Mouse (Mus musculus) kidney, postnatal 0 days (tissue): Measurements from ENCODE around the gene Slc35f5. TPM values are rescaled to one million over a fixed set of nuclear protein-coding genes. Genes with fewer than 3 reads are reported as not detected.

Source experiments
- ATAC-seq: fragments of 200-750 bp; cut with Nextera tagmentation; replicated peaks from 2 replicates; pipeline ENCODE4 v1.8.0; 2017; ENCODE audit warnings: low read depth, moderate number of reproducible peaks, moderate TSS enrichment, moderate library complexity; ENCODE audit not compliant: low FRiP score
- DNase-seq: peaks from one replicate; pipeline ENCODE4 v3.0.0-alpha.2; 2016; ENCODE audit warnings: low spot score
- H3K27ac ChIP-seq: fragments of 300-500 bp; sonication (generic); 2 replicates; pipeline ENCODE4 v1.5.1; 2014; ENCODE audit warnings: mild to moderate bottlenecking
- H3K27me3 ChIP-seq: fragments of 300-500 bp; sonication (generic); 2 replicates; pipeline ENCODE4 v1.6.1; 2014; ENCODE audit warnings: low read length, mixed read lengths; ENCODE audit not compliant: insufficient read depth
- H3K36me3 ChIP-seq: fragments of 300-500 bp; sonication (generic); 2 replicates; pipeline ENCODE4 v1.6.1; 2014; ENCODE audit warnings: low read length, mixed read lengths; ENCODE audit not compliant: insufficient read depth
- H3K4me1 ChIP-seq: fragments of 300-500 bp; sonication (generic); replicated peaks from 2 replicates; pipeline ENCODE4 v1.6.1; 2014; ENCODE audit warnings: antibody characterized with exemption, low read length, mixed read lengths; ENCODE audit not compliant: insufficient read depth
- H3K4me2 ChIP-seq: fragments of 300-500 bp; sonication (generic); 2 replicates; pipeline ENCODE4 v1.6.1; 2014; ENCODE audit warnings: mild to moderate bottlenecking, low read length, moderate library complexity, mixed read lengths
- H3K4me3 ChIP-seq: fragments of 300-500 bp; sonication (generic); replicated peaks from 2 replicates; pipeline ENCODE4 v1.5.1; 2014; ENCODE audit warnings: low read depth, low read length
- H3K9ac ChIP-seq: fragments of 300-500 bp; sonication (generic); 2 replicates; pipeline ENCODE4 v1.6.1; 2014; ENCODE audit warnings: low read depth, low read length
- H3K9me3 ChIP-seq: fragments of 300-500 bp; sonication (generic); replicated peaks from 2 replicates; pipeline ENCODE4 v1.6.1; 2016; ENCODE audit warnings: low read length, inconsistent platforms, mixed read lengths
- CTCF ChIP-seq: IDR thresholded peaks from 2 replicates; pipeline ENCODE4 v1.5.1; 2016; ENCODE audit warnings: antibody characterized with exemption, low read depth, mild to moderate bottlenecking, moderate library complexity
- WGBS: fragments of 180-500 bp; shearing (Covaris S2); extraction: QIAGEN DNeasy Blood & Tissue Kit; methylation state at CpG from one replicate; pipeline ENCODE4 v1.1.7; 2014; 5-methylcytosine and 5-hydroxymethylcytosine counted together
- polyA plus RNA-seq: library from polyadenylated mRNA; unstranded; fragments of >200 nt; fragmentation: Nextera tagmentation; extraction: Ambion mirVana; gene quantifications from 2 replicates; pipeline ENCODE4 v1.2.1, GENCODE M21; 2015

Slc35f5 gene
- polyA plus RNA-seq, 1 experiment from 2014 or later, result 73.6 TPM

- Histone ChIP-seq H3K9me3 (no peaks in the 10 kb centered on the region), H3K9ac (no peak overlapping the region), H3K27ac (peak overlapping the region; percentile 73), H3K27me3 (no peaks in the 10 kb centered on the region), H3K4me1 (0 out of 2 replicates have a peak, but pooled peaks cover 2% of the 10 kb centered on the region), H3K36me3 (no peaks in the 10 kb centered on the region), H3K4me2 (no peak overlapping the region), H3K4me3 (no peak overlapping the region)
- TF ChIP-seq CTCF, result no peak
- no peak; the same call in 1 of the 2 replicates for ATAC-seq
- no peak for DNase-seq
- WGBS, result 46% methylated on average over 1 of the region's 1 CpGs
Measured at GRCm38 (mm10) chr1:125549872-125550271, 10.5 kb upstream of the Slc35f5 start.

GRCm38 (mm10) chr1:125550359-125550758 is 10.0 kb upstream of the Slc35f5 start:
- H3K36me3 ChIP-seq, result no peaks in the 10 kb centered on the region
- no peak overlapping the region for H3K4me3 ChIP-seq
- no peak for TF ChIP-seq CTCF
- DNase-seq (no peak), ATAC-seq (peak; percentile 66; the same call in 1 of the 2 replicates)
- 36% methylated on average over 1 of the region's 1 CpGs for WGBS
- H3K27me3 ChIP-seq, result no peaks in the 10 kb centered on the region
- H3K27ac ChIP-seq, result peak overlapping the region; percentile 73
- H3K4me2 ChIP-seq, result no peak overlapping the region
- no peaks in the 10 kb centered on the region for H3K9me3 ChIP-seq
- H3K4me1 ChIP-seq, result 0 out of 2 replicates have a peak, but pooled peaks cover 2% of the 10 kb centered on the region
- H3K9ac ChIP-seq, result no peak overlapping the region

GRCm38 (mm10) chr1:125551564-125551963 is 8.8 kb upstream of the Slc35f5 start:
- H3K27me3 ChIP-seq, result no peaks in the 10 kb centered on the region
- no peak overlapping the region for H3K9ac ChIP-seq
- no peak for DNase-seq
- no peaks in the 10 kb centered on the region for H3K9me3 ChIP-seq
- no peak overlapping the region for H3K27ac ChIP-seq
- no peak overlapping the region for H3K4me3 ChIP-seq
- no peak for ATAC-seq
- WGBS, result 70% methylated on average over 2 of the region's 2 CpGs
- H3K4me2 ChIP-seq, result no peak overlapping the region
- TF ChIP-seq CTCF, result no peak
- 0 out of 2 replicates have a peak, but pooled peaks cover 2% of the 10 kb centered on the region for H3K4me1 ChIP-seq
- no peaks in the 10 kb centered on the region for H3K36me3 ChIP-seq

GRCm38 (mm10) chr1:125559261-125559660 is 1.1 kb upstream of the Slc35f5 start:
- TF ChIP-seq CTCF, result no peak
- Histone ChIP-seq H3K9me3 (no peaks in the 10 kb centered on the region), H3K27ac (peak overlapping the region; percentile 48; the same call in 1 of the 2 replicates), H3K27me3 (no peaks in the 10 kb centered on the region), H3K4me3 (no peak overlapping the region), H3K4me1 (no peaks in the 10 kb centered on the region), H3K4me2 (no peak overlapping the region), H3K9ac (no peak overlapping the region), H3K36me3 (0 out of 2 replicates have a peak, but pooled peaks cover 7% of the 10 kb centered on the region)
- DNase-seq, result no peak
- WGBS, result 73% methylated on average over 3 of the region's 3 CpGs
- ATAC-seq, result no peak

GRCm38 (mm10) chr1:125559721-125560120 is 674 bp upstream of the Slc35f5 start:
- no peak for TF ChIP-seq CTCF
- peak overlapping the region; percentile 98 for H3K27ac ChIP-seq
- 1% methylated on average over 2 of the region's 2 CpGs for WGBS
- ATAC-seq (no peak), DNase-seq (peak; percentile 57)
- no peaks in the 10 kb centered on the region for H3K9me3 ChIP-seq
- H3K4me2 ChIP-seq, result peak overlapping the region; percentile 67
- peak overlapping the region; percentile 84 for H3K4me3 ChIP-seq
- no peaks in the 10 kb centered on the region for H3K4me1 ChIP-seq
- peak overlapping the region; percentile 92 for H3K9ac ChIP-seq
- H3K36me3 ChIP-seq, result 0 out of 2 replicates have a peak, but pooled peaks cover 8% of the 10 kb centered on the region
- no peaks in the 10 kb centered on the region for H3K27me3 ChIP-seq

- no peaks in the 10 kb centered on the region for H3K9me3 ChIP-seq
- no peak; the same call in none of the 2 replicates for ATAC-seq
- peak; percentile 80 for DNase-seq
- peak overlapping the region; percentile 92 for H3K9ac ChIP-seq
- WGBS, result under 1% methylated on average over 29 of the region's 29 CpGs
- peak overlapping the region; percentile 98 for H3K27ac ChIP-seq
- H3K4me1 ChIP-seq, result no peaks in the 10 kb centered on the region
- H3K4me2 ChIP-seq, result peak overlapping the region; percentile 67
- peak overlapping the region; percentile 84 for H3K4me3 ChIP-seq
- no peaks in the 10 kb centered on the region for H3K27me3 ChIP-seq
- no peak for TF ChIP-seq CTCF
- H3K36me3 ChIP-seq, result 0 out of 2 replicates have a peak, but pooled peaks cover 15% of the 10 kb centered on the region
Measured at GRCm38 (mm10) chr1:125561206-125561605, 811 bp downstream of the Slc35f5 start.
